Mouse (Mus musculus) kidney, postnatal 14 days (tissue): ENCODE measurements around the gene Scnn1g.

Experiments
- DNase-seq: peaks from one replicate; pipeline ENCODE4 v3.0.0; 2022; ENCODE audit warnings: mixed read lengths

Scnn1g gene

GRCm38 (mm10) chr7:121778980-121779379 is 44.7 kb downstream of the Scnn1g start:
- no peak for DNase-seq

DNA sequence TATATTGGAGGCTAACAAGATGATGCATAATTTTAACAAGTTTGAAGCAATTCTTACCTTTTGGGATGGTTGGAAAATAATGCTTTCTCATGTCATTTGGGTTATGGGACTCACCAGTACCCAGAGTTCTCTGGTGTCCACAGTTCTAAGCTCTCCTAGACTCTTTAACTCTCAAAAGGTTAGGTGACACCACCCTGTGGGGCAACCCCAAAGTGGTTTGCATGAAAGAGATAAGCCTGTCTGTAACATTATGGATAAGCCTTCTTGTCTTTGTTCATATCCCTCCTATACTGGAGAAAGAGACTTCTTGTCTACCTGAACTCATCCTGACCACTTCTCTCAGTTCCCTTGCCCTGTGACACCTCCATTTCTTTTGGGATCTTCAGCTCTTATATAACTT is 45.1 kb downstream of the Scnn1g start:
- DNase-seq: no peak

DNA sequence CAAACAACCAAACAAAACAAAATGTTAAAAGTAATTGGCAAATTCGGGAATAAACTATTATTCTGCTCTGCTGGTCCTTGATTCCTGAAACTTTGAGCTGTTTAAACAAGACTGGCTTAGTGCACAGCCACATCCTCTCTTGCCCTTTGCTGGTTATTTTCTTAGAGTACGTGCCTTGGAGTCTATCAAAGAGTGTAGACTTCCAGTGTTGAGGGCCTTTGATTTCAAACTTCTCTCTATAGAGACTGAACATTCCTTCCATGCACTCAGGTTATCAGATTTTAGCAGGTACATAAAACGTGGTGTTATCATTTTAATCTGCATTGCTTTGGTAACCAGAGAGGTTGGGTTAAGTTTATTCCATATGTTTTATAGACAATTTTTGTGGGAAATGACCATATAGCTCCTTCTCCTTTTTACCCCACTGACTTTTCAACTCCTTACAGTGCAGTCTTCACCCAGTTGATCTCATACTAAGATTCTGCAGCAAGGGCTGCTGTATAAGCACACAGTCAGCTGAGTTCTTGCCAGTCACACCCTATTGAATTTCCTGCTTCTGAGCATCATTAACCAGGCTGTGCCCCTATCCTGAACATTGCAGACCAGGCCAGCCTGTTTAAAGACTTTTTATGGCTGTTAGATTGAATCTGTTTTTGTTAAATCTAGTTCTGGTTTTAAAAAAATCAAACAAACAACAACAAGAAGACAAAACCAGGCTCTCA is 48.1 kb downstream of the Scnn1g start:
- no peak for DNase-seq

DNA sequence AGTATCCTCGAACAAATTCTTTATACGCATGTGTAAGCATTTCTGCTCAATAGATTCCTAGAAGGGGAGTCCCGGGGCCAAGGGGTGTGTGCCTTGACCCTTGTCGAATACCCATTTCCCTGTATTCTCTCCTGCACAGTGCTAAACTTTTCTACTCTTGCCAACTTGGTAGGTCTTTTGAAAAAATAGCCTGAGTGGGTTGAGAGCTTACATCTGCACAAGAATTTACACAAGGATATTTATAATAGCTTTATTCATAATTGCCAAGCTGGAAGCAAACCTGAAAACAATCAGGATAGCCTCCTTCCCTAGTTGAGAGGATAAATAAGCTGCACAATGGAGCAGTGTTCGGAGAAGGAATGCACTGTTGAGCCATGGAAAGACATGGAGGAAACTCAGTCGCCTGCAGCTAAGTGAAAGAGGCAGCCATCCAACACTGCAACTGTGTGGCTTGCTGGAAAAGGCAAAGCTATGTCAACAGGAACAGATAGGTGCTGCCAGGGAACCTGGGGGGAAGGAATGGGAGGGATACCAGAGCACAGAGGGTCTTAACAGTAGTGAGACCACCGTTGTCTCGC is 51.5 kb downstream of the Scnn1g start:
- no peak for DNase-seq

- no peak for DNase-seq
Observed at GRCm38 (mm10) chr7:121797781-121798180, 63.5 kb downstream of the Scnn1g start.

DNA sequence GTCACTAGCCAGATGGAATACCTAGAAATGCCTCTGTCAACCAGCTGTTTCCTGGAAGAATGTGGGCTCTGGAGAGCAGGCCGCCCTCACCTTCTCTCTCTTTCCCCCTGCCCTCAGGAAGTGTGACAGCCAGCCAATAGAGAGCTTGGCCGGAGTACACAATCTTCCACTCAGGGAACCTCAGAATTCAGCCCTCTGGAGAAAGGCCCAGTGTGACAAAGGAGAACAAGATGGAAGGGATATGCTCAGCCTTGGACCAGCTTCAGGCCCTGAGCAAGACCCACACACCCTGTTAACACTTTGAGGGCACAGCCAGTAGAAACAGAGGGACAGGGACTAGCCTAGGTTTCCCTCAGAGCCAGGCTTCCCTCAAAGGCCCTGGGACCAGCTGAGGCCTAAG is 68.2 kb downstream of the Scnn1g start:
- DNase-seq: no peak

DNA sequence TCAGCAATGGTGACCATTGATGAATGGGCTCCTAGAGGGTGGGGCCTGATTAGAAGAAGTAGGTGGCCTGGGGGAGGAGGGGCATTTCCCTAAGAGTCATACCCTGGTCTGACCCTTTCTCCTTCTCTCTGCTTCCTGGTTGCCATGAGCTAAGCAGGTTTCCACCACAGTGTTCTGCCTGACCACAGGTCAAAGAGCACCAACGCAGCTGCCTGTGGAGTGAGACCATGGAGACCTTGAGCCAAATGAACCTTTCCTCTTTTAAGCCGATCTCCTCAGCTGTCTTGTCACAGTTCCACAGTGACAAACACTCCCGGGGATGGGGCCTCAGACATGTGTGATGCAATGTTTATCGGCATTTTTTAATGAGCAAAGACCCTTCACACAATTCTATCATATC is 68.7 kb downstream of the Scnn1g start:
- no peak for DNase-seq

GRCm38 (mm10) chr7:121805811-121806496 is 71.7 kb downstream of the Scnn1g start:
- DNase-seq: no peak

DNA sequence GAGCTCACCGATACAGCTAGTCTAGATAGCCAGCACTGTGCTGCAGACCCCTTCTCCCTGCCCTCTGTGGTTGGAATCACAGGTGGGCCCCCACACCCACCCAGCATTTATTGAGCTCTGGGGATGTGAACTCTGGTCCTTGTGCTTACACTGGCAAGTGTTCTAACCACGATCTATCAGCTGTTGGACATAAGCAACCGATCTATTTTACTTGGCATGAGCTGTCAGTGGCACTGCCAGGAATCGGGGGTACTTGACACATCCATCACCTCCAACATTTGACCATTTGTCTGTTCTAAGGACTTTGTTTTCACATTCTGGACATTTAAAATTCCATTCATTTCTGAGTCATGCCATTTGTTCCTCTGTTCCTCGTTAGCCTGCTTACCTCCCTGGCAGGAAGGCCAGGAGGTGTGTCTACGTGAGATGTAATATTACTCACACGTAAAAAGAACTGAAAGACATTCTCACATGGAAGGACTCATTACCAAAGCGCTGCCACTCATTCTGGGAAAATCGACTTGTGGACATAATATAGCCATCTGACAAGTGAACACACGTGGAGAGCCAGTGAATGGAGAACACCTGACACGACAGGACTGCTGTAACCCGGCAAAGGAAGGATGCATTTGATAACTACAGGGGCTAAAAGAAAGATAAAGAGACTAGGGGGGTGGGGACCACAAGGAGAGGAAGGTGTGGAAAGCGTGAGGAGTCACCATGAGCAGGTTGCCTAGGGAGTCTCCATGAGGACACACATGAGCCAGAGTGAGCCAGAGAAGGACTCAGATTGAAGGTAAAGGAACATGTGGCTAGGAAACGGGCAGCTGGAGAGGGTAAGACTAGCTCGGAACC is 73.7 kb downstream of the Scnn1g start:
- DNase-seq: no peak
